Comparison of ENCODE assay signal across 8 mouse cellular contexts in genomic region chr17:88441432-88442174, GRCm38 (mm10). TPM values are rescaled to one million over a fixed set of nuclear protein-coding genes. Genes with fewer than 3 reads are reported as not detected.
DNase-seq lines count a peak whose midpoint lies in the region; ATAC-seq and TF ChIP-seq lines count a peak whose summit lies in the region.

No protein-coding gene starts in this region.

- peak; percentile 26; the same call in 1 of the 2 replicates for TF ChIP-seq CTCF in intestine, postnatal 0 days (IDR thresholded peaks at IDR 0.05; ENCODE audit: low read depth)
- no peak for TF ChIP-seq CTCF in spleen, adult 2 months (IDR thresholded peaks at IDR 0.05; ENCODE audit: extremely low read depth, insufficient read depth, insufficient read length, insufficient replicate concordance)

- peak overlapping the region; percentile 96 for H3K4me3 ChIP-seq in intestine, postnatal 0 days (ENCODE audit: low read depth, low read length)
- peak overlapping the region; percentile 88 for H3K4me3 ChIP-seq in limb, embryonic 11.5 days (ENCODE audit: low read depth, low read length)
- H3K4me3 ChIP-seq in midbrain, embryonic 13.5 days (replicated peaks), result peak overlapping the region; percentile 88
- peak overlapping the region; percentile 91 for H3K4me3 ChIP-seq in spleen, adult 2 months (ENCODE audit: extremely low read depth, insufficient read depth, insufficient read length)

- no peaks in the 10 kb centered on the region for H3K27me3 ChIP-seq in intestine, postnatal 0 days (replicated peaks; ENCODE audit: control insufficient read depth, insufficient read depth, low read length)
- H3K27me3 ChIP-seq in limb, embryonic 11.5 days (ENCODE audit: control insufficient read depth, insufficient read depth, low read length), result no peaks in the 10 kb centered on the region
- H3K27me3 ChIP-seq in midbrain, embryonic 13.5 days, result peaks cover 8% of the 10 kb centered on the region; the same call in 1 of the 2 replicates
- no peaks in the 10 kb centered on the region for H3K27me3 ChIP-seq in spleen, adult 2 months (ENCODE audit: control insufficient read depth, insufficient read depth, low read length)

- ATAC-seq in granulocyte monocyte progenitor cell, adult 5-6 weeks (replicated peaks; ENCODE audit: poor library complexity, severe bottlenecking), result peak; percentile 59
- ATAC-seq in intestine, postnatal 0 days, result peak; percentile 52
- peak; percentile 60 for ATAC-seq in limb, embryonic 11.5 days (ENCODE audit: insufficient number of reproducible peaks, low FRiP score, low TSS enrichment, low read depth)
- ATAC-seq in midbrain, embryonic 13.5 days, result peak; percentile 66

- H3K9me3 ChIP-seq in intestine, postnatal 0 days (ENCODE audit: control insufficient read depth), result no peaks in the 10 kb centered on the region
- no peaks in the 10 kb centered on the region for H3K9me3 ChIP-seq in limb, embryonic 11.5 days (ENCODE audit: control insufficient read depth, low read length)
- no peaks in the 10 kb centered on the region for H3K9me3 ChIP-seq in midbrain, embryonic 13.5 days

- peak overlapping the region; percentile 92 for H3K9ac ChIP-seq in intestine, postnatal 0 days (ENCODE audit: low read depth, low read length)
- H3K9ac ChIP-seq in limb, embryonic 11.5 days (ENCODE audit: low read length), result peak overlapping the region; percentile 86
- H3K9ac ChIP-seq in midbrain, embryonic 13.5 days (replicated peaks), result peak overlapping the region; percentile 89

- H3K27ac ChIP-seq in intestine, postnatal 0 days (ENCODE audit: low read depth, low read length), result peak overlapping the region; percentile 95
- peak overlapping the region; percentile 81 for H3K27ac ChIP-seq in limb, embryonic 11.5 days (replicated peaks; ENCODE audit: low read depth, low read length)
- peak overlapping the region; percentile 93 for H3K27ac ChIP-seq in midbrain, embryonic 13.5 days
- peak overlapping the region; percentile 97 for H3K27ac ChIP-seq in spleen, adult 2 months (ENCODE audit: insufficient read depth, low read length)

- under 1% methylated on average over 46 of the region's 48 CpGs for WGBS in intestine, postnatal 0 days
- WGBS in limb, embryonic 11.5 days, result 1% methylated on average over 42 of the region's 48 CpGs
- WGBS in midbrain, embryonic 13.5 days, result under 1% methylated on average over 47 of the region's 48 CpGs
- under 1% methylated on average over 46 of the region's 48 CpGs for WGBS in spleen, adult 2 months

- peak; percentile 39 for DNase-seq in layer of hippocampus, adult 11-12 months (ENCODE audit: low spot score)
- no peak for DNase-seq in layer of hippocampus, adult 9-10 months (ENCODE audit: low spot score)
- peak; percentile 44 for DNase-seq in embryo, embryonic 11.5 days (ENCODE audit: low read depth, low spot score)
- peak; percentile 88 for DNase-seq in limb, embryonic 11.5 days (ENCODE audit: low spot score)
- peak; percentile 62 to 73 for DNase-seq in spleen, adult 2 months (ENCODE audit: low read depth in 1 of 2, low spot score in 2 of 2)

- peak overlapping the region; percentile 82 for H3K4me2 ChIP-seq in intestine, postnatal 0 days (replicated peaks; ENCODE audit: low read depth)
- peak overlapping the region; percentile 65 for H3K4me2 ChIP-seq in limb, embryonic 11.5 days (ENCODE audit: low read depth, severe bottlenecking)
- H3K4me2 ChIP-seq in midbrain, embryonic 13.5 days (replicated peaks), result peak overlapping the region; percentile 83

- no peaks in the 10 kb centered on the region for H3K36me3 ChIP-seq in intestine, postnatal 0 days (ENCODE audit: control insufficient read depth, insufficient read depth)
- H3K36me3 ChIP-seq in limb, embryonic 11.5 days (ENCODE audit: control insufficient read depth, insufficient read depth, low read length), result no peaks in the 10 kb centered on the region
- no peaks in the 10 kb centered on the region for H3K36me3 ChIP-seq in midbrain, embryonic 13.5 days
- H3K36me3 ChIP-seq in spleen, adult 2 months (ENCODE audit: control insufficient read depth, insufficient read depth, low read length), result no peaks in the 10 kb centered on the region

- no peaks in the 10 kb centered on the region for H3K4me1 ChIP-seq in intestine, postnatal 0 days (replicated peaks; ENCODE audit: control insufficient read depth, insufficient read depth, low read length)
- no peaks in the 10 kb centered on the region for H3K4me1 ChIP-seq in limb, embryonic 11.5 days (ENCODE audit: control insufficient read depth, insufficient read depth, low read length)
- H3K4me1 ChIP-seq in midbrain, embryonic 13.5 days (replicated peaks), result peaks cover 11% of the 10 kb centered on the region; the same call in 1 of the 2 replicates
- H3K4me1 ChIP-seq in spleen, adult 2 months (ENCODE audit: control insufficient read depth, insufficient read depth, insufficient read length), result peaks cover 3% of the 10 kb centered on the region

- TF ChIP-seq POLR2A in spleen, adult 2 months (IDR thresholded peaks at IDR 0.05; ENCODE audit: low read depth, low read length), result no peak; the same call in 1 of the 2 replicates

RNA-seq across cellular contexts. Expression of gene Foxn2, which starts 1.1 kb away (rescaled TPM):
- 33.1 and 34.4 TPM in 2 replicates for total RNA-seq in granulocyte monocyte progenitor cell, adult 5-6 weeks (2014; fragmentation: Nextera tagmentation)
- total RNA-seq in granulocyte monocyte progenitor cell, adult 5-6 weeks (2017), result 45.1 and 49.9 TPM in 2 replicates
- polyA plus RNA-seq in intestine, postnatal 0 days (2015; fragmentation: Nextera tagmentation; extraction: Ambion mirVana), result 11.4 and 13.5 TPM in 2 replicates
- 8.5 and 9.8 TPM in 2 replicates for polyA plus RNA-seq in limb, embryonic 11.5 days (2014; fragmentation: Nextera tagmentation; extraction: Ambion mirVana)
- polyA plus RNA-seq in midbrain, embryonic 13.5 days (2015; fragmentation: Nextera tagmentation; extraction: Ambion mirVana), result 9.6 and 11.3 TPM in 2 replicates
- polyA plus RNA-seq in spleen, adult 2 months (2012; rRNA removed), result 5.3 and 7.0 TPM in 2 replicates
